In the genomic region with DNA sequence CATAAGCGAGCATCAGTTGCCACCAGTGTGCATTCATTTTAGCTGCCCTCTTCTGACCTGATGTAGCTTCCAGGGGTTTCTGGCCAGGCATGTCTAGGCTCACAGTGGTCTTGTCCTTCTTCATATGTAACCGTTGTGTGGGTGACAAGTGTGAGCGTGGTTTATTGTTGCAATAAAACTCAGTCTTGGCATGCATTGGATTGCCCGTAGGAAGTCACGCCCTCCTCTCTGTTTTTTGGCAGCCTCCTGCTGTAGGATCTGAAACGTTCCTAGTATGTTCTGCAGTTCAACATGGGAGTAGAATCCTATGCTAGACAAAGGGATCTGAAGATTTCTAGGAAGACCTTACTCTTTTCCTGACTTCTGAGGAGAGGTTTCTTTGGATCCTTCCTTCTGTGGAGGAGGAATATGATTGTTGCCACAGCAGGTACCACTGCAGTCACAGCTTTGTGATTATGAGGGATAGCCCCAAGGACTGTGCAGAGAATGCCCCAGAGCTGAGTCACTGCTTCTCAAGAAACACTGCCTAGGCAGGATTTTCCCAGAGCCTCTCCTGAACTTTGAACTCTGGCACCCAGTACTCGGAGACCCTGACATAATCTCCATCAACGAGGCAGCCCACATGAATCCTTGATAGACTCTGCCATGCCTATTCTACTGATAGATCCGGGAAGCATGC, we compare ENCODE assay signal across 18 mouse cellular contexts.
"Had no signal": no experiment of that assay in that cellular context is flagged by ENCODE, and none has a peak within 500 bp of the region (broad histone marks: within the 10 kb centered on the region; RNA-seq: fewer than 3 reads in every experiment).

No protein-coding gene starts in this region.

- DNase-seq: kidney, adult 8-10 months; kidney, postnatal 36 days; lung, embryonic 14.5 days; lung, postnatal 10 days; retina, postnatal 1 day; right cerebral cortex, postnatal 4 days; spleen, adult 18-20 months; thymus, adult 2 months; thymus, postnatal 25 days had no signal

- H3K4me1 ChIP-seq: liver, embryonic 15.5 days; megakaryocyte, embryonic 14.5 days; midbrain, embryonic 15.5 days; neural tube, embryonic 13.5 days had no signal

- H3K4me2 ChIP-seq: limb, embryonic 13.5 days; liver, embryonic 11.5 days; liver, embryonic 15.5 days; lung, embryonic 14.5 days; midbrain, embryonic 11.5 days; midbrain, embryonic 15.5 days; neural tube, embryonic 13.5 days had no signal

- H3K9ac ChIP-seq: limb, embryonic 13.5 days; liver, embryonic 15.5 days; lung, embryonic 14.5 days; midbrain, embryonic 15.5 days; neural tube, embryonic 13.5 days had no signal

- H3K36me3 ChIP-seq: limb, embryonic 13.5 days; liver, embryonic 15.5 days; midbrain, embryonic 15.5 days; neural tube, embryonic 13.5 days had no signal

- H3K27me3 ChIP-seq: limb, embryonic 13.5 days; liver, embryonic 15.5 days; midbrain, embryonic 15.5 days; neural tube, embryonic 13.5 days had no signal

- H3K4me3 ChIP-seq: layer of hippocampus, adult 2 months; limb, embryonic 13.5 days; liver, embryonic 15.5 days; megakaryocyte, embryonic 14.5 days; midbrain, embryonic 15.5 days; neural tube, embryonic 13.5 days had no signal

- H3K9me3 ChIP-seq: limb, embryonic 13.5 days; liver, embryonic 15.5 days; megakaryocyte, embryonic 14.5 days; midbrain, embryonic 15.5 days; neural tube, embryonic 13.5 days had no signal

- ATAC-seq: midbrain, embryonic 15.5 days had no signal

- H3K27ac ChIP-seq: layer of hippocampus, adult 2 months; limb, embryonic 13.5 days; liver, embryonic 15.5 days; macrophage; midbrain, embryonic 15.5 days; neural tube, embryonic 13.5 days had no signal
